Mouse (Mus musculus) forelimb bud, embryonic 11.5 days (tissue): ENCODE results near the gene Gm9639.
"Not testable (repeated sequence)": the region's sequence is repeated elsewhere in the genome, so short reads cannot be mapped to it uniquely, and the experiment has no call there.

Source experiments
- DNase-seq: peaks from one replicate; pipeline ENCODE4 v3.0.0-alpha.2; 2012; ENCODE audit warnings: low read depth, low spot score

Gm9639 gene

DNA sequence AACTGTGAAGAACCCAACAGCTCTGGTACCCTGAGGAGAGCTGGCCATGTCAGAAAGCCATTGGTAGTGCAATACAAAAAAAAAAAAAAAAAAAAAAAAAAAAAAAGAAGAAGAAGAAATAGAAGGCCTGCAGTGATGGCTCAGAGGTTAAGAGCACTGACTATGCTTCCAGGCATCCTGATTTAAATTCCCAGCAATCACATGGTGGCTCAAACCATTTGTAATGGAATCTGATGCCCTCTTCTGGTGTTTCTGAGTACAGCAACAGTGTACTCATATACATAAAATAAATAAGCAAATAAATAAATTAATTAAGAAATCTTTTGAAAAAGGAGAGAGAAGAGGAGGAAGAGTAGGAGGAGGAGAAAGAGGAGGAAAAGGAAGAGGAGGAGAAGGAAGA is 41.4 kb downstream of the Gm9639 start:
- no peak for DNase-seq

DNA sequence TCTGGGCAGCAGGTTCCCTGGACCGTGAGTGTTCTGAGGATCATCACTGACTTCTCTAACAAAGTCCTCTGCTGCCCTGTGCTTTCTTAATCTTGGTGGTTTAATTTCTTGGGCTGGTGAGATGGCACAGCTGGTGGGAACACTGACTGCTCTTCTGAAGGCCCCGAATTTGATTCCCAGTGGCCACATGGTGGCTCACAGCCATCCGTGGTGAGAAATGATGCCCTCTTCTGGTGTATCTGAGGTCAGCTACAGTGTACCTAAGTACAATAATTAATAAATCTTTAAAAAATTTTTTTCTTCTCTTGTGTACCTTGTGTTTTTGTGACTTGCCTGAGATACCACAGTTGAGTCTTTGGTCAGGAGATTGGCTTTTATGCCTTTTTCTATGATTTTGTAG is 42.6 kb downstream of the Gm9639 start:
- DNase-seq, result not testable (repeated sequence)

DNA sequence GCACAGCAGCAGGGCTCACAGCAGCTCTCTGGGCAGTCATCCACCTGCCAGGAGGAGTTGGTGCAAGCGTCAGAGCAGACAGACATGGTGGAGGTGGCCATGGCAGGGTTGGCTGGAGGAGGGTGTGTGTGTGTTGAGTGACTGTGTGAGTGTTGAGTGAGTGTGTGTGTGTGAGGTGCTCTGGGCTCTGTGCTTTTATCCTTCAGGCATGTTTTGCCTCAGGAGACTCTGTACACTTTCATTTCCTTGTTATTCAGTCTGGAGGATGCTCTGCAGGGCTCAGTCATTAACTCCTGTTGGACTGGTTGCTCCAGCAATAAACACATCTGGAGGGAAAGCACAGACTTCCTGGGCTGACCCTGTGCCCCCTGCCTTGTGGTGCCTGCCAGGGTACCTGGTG is 43.6 kb downstream of the Gm9639 start, which contains the start of gene Gm9736:
Gm9736 (minus strand) TSS at position 101 of the 400 bp plus-strand sequence.
- not testable (repeated sequence) for DNase-seq

DNA sequence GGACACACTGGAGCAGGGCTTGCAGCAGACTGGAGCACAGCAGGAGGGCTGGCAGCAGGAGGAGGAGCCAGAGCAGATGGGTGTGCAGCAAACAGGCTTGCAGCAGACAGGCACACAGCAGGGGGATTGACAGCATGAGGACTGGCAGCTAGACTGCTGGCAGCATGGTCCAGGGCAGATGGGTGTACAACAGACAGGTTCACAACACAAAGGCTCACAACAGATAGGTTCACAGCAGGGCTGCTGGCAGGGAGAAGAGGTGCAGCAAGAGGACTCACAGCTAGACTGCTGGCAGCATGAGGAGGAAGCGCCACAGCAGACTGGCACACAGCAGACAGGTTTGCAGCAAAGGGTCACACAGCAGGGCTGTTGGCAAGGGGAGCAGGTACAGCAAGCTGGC is 44.2 kb downstream of the Gm9639 start:
- DNase-seq, result not testable (repeated sequence)
